Mouse (Mus musculus) limb, embryonic 10.5 days (tissue): ENCODE results near the gene 4933425L06Rik. TPM values are rescaled to one million over a fixed set of nuclear protein-coding genes. Genes with fewer than 3 reads are reported as not detected.

Source experiments
- DNase-seq: peaks from one replicate; pipeline ENCODE4 v3.0.0-alpha.2; 2017; ENCODE audit warnings: low spot score
- H3K27ac ChIP-seq: fragments of 300-500 bp; sonication (generic); 2 replicates; pipeline ENCODE4 v1.5.1; 2016; ENCODE audit warnings: mild to moderate bottlenecking
- H3K27me3 ChIP-seq: fragments of 300-500 bp; sonication (generic); 2 replicates; pipeline ENCODE4 v1.6.1; 2016; ENCODE audit warnings: low read depth, mild to moderate bottlenecking; ENCODE audit not compliant: poor library complexity, severe bottlenecking
- H3K36me3 ChIP-seq: fragments of 300-500 bp; sonication (generic); 2 replicates; pipeline ENCODE4 v1.6.1; 2016; ENCODE audit warnings: mild to moderate bottlenecking, moderate library complexity
- H3K4me1 ChIP-seq: fragments of 300-500 bp; sonication (generic); 2 replicates; pipeline ENCODE4 v1.6.1; 2016
- H3K4me3 ChIP-seq: fragments of 300-500 bp; sonication (generic); 2 replicates; pipeline ENCODE4 v1.5.1; 2016; ENCODE audit warnings: mild to moderate bottlenecking, moderate library complexity
- H3K9me3 ChIP-seq: fragments of 300-500 bp; sonication (generic); replicated peaks from 2 replicates; pipeline ENCODE4 v1.6.1; 2016; ENCODE audit warnings: mild to moderate bottlenecking
- WGBS: fragments of 180-500 bp; shearing (Covaris S2); methylation state at CpG from one replicate; pipeline ENCODE4 v1.1.7; 2016; 5-methylcytosine and 5-hydroxymethylcytosine counted together
- polyA plus RNA-seq: library from polyadenylated mRNA; unstranded; fragments of >200 nt; fragmentation: Nextera tagmentation; extraction: Ambion mirVana; gene quantifications from 2 replicates; pipeline ENCODE4 v1.2.1, GENCODE M21; 2016

Gene 4933425L06Rik
- not detected in 2 replicates for polyA plus RNA-seq

GRCm38 (mm10) chr13:105081862-105082261 lies at the start of gene 4933425L06Rik:
Gene 4933425L06Rik, plus strand, starts transcription at chr13:105082122.
- Histone ChIP-seq H3K36me3 (no peaks in the 10 kb centered on the region), H3K4me1 (no peaks in the 10 kb centered on the region), H3K27ac (no peak within 1 kb of the TSS), H3K4me3 (no peak within 1 kb of the TSS), H3K9me3 (no peaks in the 10 kb centered on the region), H3K27me3 (no peaks in the 10 kb centered on the region)
- WGBS: 89% methylated on average over 10 of the region's 10 CpGs
- no peak for DNase-seq

- Histone ChIP-seq H3K27me3 (no peaks in the 10 kb centered on the region), H3K4me1 (no peaks in the 10 kb centered on the region), H3K36me3 (no peaks in the 10 kb centered on the region), H3K9me3 (no peaks in the 10 kb centered on the region), H3K4me3 (no peak overlapping the region), H3K27ac (no peak overlapping the region)
- DNase-seq: no peak
- WGBS: 88% methylated on average over 12 of the region's 12 CpGs
Measured at GRCm38 (mm10) chr13:105037816-105038215, 44.1 kb upstream of the 4933425L06Rik start.

GRCm38 (mm10) chr13:105038334-105038733 lies 43.6 kb upstream of the 4933425L06Rik start:
- WGBS: 77% methylated on average over 5 of the region's 5 CpGs
- Histone ChIP-seq H3K36me3 (no peaks in the 10 kb centered on the region), H3K4me1 (no peaks in the 10 kb centered on the region), H3K27me3 (no peaks in the 10 kb centered on the region), H3K27ac (no peak overlapping the region), H3K4me3 (no peak overlapping the region), H3K9me3 (no peaks in the 10 kb centered on the region)
- DNase-seq: no peak

- Histone ChIP-seq H3K36me3 (no peaks in the 10 kb centered on the region), H3K4me3 (no peak overlapping the region), H3K27ac (no peak overlapping the region), H3K27me3 (no peaks in the 10 kb centered on the region), H3K4me1 (no peaks in the 10 kb centered on the region), H3K9me3 (no peaks in the 10 kb centered on the region)
- no peak for DNase-seq
- 62% methylated on average over 3 of the region's 3 CpGs for WGBS
Measured at GRCm38 (mm10) chr13:105043882-105044281, 38.0 kb upstream of the 4933425L06Rik start.

- no peak overlapping the region for H3K27ac ChIP-seq
- H3K36me3 ChIP-seq: no peaks in the 10 kb centered on the region
- DNase-seq: no peak
- WGBS: 71% methylated on average over 9 of the region's 9 CpGs
- no peaks in the 10 kb centered on the region for H3K4me1 ChIP-seq
- H3K27me3 ChIP-seq: peaks cover 7% of the 10 kb centered on the region
- no peaks in the 10 kb centered on the region for H3K9me3 ChIP-seq
- H3K4me3 ChIP-seq: no peak overlapping the region
Measured at GRCm38 (mm10) chr13:105047377-105047776, 34.5 kb upstream of the 4933425L06Rik start.

- no peaks in the 10 kb centered on the region for H3K36me3 ChIP-seq
- H3K27me3 ChIP-seq: peaks cover 19% of the 10 kb centered on the region
- no peak for DNase-seq
- H3K9me3 ChIP-seq: no peaks in the 10 kb centered on the region
- no peak overlapping the region for H3K27ac ChIP-seq
- H3K4me1 ChIP-seq: peaks cover 3% of the 10 kb centered on the region
- WGBS: 80% methylated on average over 8 of the region's 8 CpGs
- H3K4me3 ChIP-seq: no peak overlapping the region
Measured at GRCm38 (mm10) chr13:105048662-105049061, 33.3 kb upstream of the 4933425L06Rik start.

- no peaks in the 10 kb centered on the region for H3K9me3 ChIP-seq
- H3K27ac ChIP-seq: no peak overlapping the region
- H3K27me3 ChIP-seq: peaks cover 46% of the 10 kb centered on the region
- no peaks in the 10 kb centered on the region for H3K36me3 ChIP-seq
- no peak overlapping the region for H3K4me3 ChIP-seq
- H3K4me1 ChIP-seq: peaks cover 16% of the 10 kb centered on the region
- WGBS: 53% methylated on average over 6 of the region's 6 CpGs
- no peak for DNase-seq
Measured at GRCm38 (mm10) chr13:105051432-105051831, 30.5 kb upstream of the 4933425L06Rik start.

- no peak overlapping the region for H3K27ac ChIP-seq
- no peaks in the 10 kb centered on the region for H3K36me3 ChIP-seq
- peak overlapping the region; percentile 70 for H3K4me3 ChIP-seq
- H3K9me3 ChIP-seq: no peaks in the 10 kb centered on the region
- peak; percentile 39 for DNase-seq
- peaks cover 53% of the 10 kb centered on the region for H3K27me3 ChIP-seq
- H3K4me1 ChIP-seq: peaks cover 16% of the 10 kb centered on the region
- WGBS: under 1% methylated on average over 12 of the region's 12 CpGs
Measured at GRCm38 (mm10) chr13:105053618-105054017, 28.3 kb upstream of the 4933425L06Rik start.

- no peaks in the 10 kb centered on the region for H3K36me3 ChIP-seq
- peak; percentile 82 for DNase-seq
- H3K27me3 ChIP-seq: peaks cover 53% of the 10 kb centered on the region
- no peaks in the 10 kb centered on the region for H3K9me3 ChIP-seq
- WGBS: under 1% methylated on average over 73 of the region's 75 CpGs
- H3K4me3 ChIP-seq: peak within 1 kb of the TSS; percentile 70
- H3K4me1 ChIP-seq: peaks cover 16% of the 10 kb centered on the region
- H3K27ac ChIP-seq: peak within 1 kb of the TSS; percentile 70
Measured at GRCm38 (mm10) chr13:105054181-105054940, 27.6 kb upstream of the 4933425L06Rik start, which contains the start of gene Rgs7bp. Gene Rgs7bp, minus strand, starts transcription at chr13:105054930.

GRCm38 (mm10) chr13:105054941-105055309 lies 27.0 kb upstream of the 4933425L06Rik start:
- Histone ChIP-seq H3K27ac (no peak overlapping the region), H3K27me3 (peaks cover 53% of the 10 kb centered on the region), H3K4me3 (peak overlapping the region; percentile 70), H3K4me1 (peaks cover 16% of the 10 kb centered on the region), H3K36me3 (no peaks in the 10 kb centered on the region), H3K9me3 (no peaks in the 10 kb centered on the region)
- peak; percentile 38 for DNase-seq
- WGBS: 3% methylated on average over 8 of the region's 8 CpGs

GRCm38 (mm10) chr13:105055374-105055773 lies 26.5 kb upstream of the 4933425L06Rik start:
- peak overlapping the region; percentile 70 for H3K4me3 ChIP-seq
- peaks cover 16% of the 10 kb centered on the region for H3K4me1 ChIP-seq
- WGBS: 25% methylated on average over 5 of the region's 5 CpGs
- H3K36me3 ChIP-seq: no peaks in the 10 kb centered on the region
- no peaks in the 10 kb centered on the region for H3K9me3 ChIP-seq
- H3K27ac ChIP-seq: no peak overlapping the region
- peaks cover 53% of the 10 kb centered on the region for H3K27me3 ChIP-seq
- no peak for DNase-seq

GRCm38 (mm10) chr13:105066119-105066518 lies 15.8 kb upstream of the 4933425L06Rik start:
- Histone ChIP-seq H3K36me3 (no peaks in the 10 kb centered on the region), H3K27ac (no peak overlapping the region), H3K27me3 (no peaks in the 10 kb centered on the region), H3K9me3 (no peaks in the 10 kb centered on the region), H3K4me3 (no peak overlapping the region), H3K4me1 (no peaks in the 10 kb centered on the region)
- DNase-seq: no peak

GRCm38 (mm10) chr13:105066890-105067845 lies 14.8 kb upstream of the 4933425L06Rik start:
- no peak for DNase-seq
- no peaks in the 10 kb centered on the region for H3K9me3 ChIP-seq
- WGBS: 81% methylated on average over 7 of the region's 7 CpGs
- no peaks in the 10 kb centered on the region for H3K4me1 ChIP-seq
- H3K27ac ChIP-seq: no peak overlapping the region
- no peaks in the 10 kb centered on the region for H3K36me3 ChIP-seq
- H3K27me3 ChIP-seq: no peaks in the 10 kb centered on the region
- H3K4me3 ChIP-seq: no peak overlapping the region
